Mouse (Mus musculus) gastrocnemius, postnatal 4 days (tissue): ENCODE results near the gene Smco2. TPM values are rescaled to one million over a fixed set of nuclear protein-coding genes. Genes with fewer than 3 reads are reported as not detected.
A peak's percentile ranks its signal among the peaks of the same experiment; 100 is the strongest.

ENCODE experiments used
- DNase-seq, 2 experiments: peaks; one replicate each; pipeline ENCODE4 v3.0.0; 2021 to 2022; ENCODE audit warnings: low spot score in 2 of 2, mixed read lengths in 2 of 2
- long read RNA-seq, 2 experiments: library from polyadenylated mRNA; stranded (forward); transcript quantifications; one replicate each; pipeline ENCODE4 v2.0.0; 2021
- total RNA-seq, 2 experiments: library from RNA; stranded (reverse); gene quantifications; 2 replicates each; pipeline ENCODE4 v1.2.3; 2021

Smco2 gene
- total RNA-seq: not detected
- long read RNA-seq, experiment 1: 0 reads
- long read RNA-seq, experiment 2: 0 reads

DNA sequence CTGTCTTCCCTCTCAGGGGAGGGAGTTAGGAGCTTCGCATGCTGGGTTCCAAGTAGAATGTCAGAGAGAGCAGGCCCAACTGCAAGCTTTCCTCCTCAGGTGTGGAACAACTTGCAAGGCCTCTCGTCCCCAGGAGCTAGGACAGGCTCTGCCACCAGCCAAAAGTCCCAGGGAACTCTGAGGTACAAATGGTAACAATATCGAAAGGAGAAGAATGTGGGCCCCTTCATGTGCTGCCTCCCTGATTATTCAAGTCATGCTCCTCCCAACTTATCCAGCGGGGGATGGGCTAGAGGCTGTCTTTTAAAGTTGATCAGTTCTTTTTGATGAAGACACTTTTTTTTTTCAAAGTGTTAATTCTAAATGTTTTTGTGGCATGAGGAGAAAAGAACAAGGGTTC is at the start of gene Smco2:
Smco2 (plus strand) TSS at position 55 of the 400 bp plus-strand sequence.
- no peak for DNase-seq

DNA sequence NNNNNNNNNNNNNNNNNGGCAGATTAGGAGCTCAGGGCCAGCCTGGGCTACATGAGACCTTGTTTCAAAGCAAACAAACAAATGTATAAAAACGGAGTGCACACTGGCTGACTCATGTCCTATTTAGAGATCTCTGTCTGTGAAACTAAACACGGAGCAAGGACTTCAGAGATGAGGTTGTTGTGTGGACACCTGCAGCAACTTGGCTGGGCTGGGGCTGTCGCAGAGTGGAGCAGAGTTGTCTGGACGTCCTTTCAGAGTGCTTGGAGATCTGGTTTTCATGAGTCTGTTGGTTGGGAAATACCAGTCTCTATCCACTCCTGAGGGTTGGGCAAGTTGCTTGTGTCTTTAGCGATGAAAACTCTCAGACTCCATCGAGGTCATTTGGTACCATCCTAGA is 39.9 kb upstream of the Smco2 start:
- no peak for DNase-seq

DNA sequence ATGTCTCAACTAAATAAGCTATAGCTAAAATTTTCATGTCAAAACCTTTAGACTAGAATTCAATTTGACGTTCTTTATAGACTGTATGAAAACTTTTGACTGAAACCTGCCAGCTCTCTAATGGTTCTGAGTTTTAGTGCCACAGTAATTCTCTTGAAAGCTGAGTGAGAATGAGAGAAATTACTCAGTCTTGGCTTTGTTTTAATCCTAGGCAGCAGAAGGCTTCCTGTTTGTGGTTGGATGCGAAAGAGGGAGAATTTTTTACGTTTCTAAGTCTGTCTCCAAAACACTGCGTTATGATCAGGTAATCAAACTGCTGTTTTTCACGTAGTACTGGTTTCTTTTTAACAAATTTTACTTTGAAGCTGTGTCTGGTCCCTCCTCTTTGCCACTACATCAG is 36.9 kb upstream of the Smco2 start:
- no peak for DNase-seq

DNA sequence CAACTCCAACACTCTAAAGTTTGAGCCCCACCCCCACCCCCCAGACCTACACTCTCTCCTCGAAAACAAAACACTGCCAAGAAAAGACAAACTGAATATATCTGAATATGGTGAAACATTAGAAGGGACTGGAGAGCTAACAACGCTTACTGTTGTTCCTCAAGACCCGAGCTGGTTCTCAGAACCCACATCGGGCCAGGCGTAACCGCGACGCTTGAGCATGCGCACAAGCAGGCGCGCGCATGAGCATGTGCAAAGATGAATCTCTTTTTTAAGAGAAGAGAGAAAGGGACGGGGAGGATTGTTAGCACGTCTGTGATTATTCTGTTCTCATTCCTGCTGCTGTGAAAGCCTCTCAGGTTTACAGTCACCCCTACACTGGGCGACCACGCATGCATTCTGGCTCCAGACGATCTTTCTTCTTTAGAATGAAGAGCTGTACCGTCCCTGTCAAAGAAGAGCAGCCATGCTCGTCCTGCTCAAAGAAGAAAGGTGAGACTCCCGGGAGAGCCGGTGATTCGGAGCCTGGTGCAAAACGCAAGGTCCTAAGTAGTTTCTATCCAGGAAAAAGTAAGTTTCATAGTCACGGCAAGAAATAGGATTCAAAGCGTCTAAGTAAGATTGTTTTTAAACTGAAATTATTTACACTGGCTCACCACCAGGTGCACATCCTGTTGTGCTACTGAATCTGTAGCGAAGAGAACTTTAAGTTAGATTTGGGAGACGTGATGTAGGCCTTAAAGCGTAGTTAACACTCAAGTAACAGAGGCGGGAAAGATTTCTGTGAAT is 29.5 kb upstream of the Smco2 start:
- DNase-seq: no peak

DNA sequence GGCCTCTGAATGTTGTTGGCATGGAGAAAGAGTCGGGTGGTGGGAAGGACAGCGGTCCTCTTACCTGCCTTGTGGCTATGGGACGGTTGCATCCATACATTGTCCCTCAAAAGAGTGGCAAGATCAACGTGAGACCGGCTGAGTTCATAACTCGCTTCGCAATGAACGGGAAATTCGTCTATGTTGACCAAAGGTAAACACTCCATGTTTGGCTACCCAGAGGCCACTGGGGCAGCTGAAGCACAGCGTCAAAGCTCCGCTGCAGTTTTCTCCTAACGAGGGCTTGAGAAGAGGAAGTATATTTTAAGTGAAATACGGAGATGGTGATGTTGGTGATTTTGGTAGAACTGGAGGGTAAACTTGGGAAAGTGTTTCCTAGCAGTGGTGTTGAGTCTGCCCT is 27.9 kb upstream of the Smco2 start:
- DNase-seq: no peak

DNA sequence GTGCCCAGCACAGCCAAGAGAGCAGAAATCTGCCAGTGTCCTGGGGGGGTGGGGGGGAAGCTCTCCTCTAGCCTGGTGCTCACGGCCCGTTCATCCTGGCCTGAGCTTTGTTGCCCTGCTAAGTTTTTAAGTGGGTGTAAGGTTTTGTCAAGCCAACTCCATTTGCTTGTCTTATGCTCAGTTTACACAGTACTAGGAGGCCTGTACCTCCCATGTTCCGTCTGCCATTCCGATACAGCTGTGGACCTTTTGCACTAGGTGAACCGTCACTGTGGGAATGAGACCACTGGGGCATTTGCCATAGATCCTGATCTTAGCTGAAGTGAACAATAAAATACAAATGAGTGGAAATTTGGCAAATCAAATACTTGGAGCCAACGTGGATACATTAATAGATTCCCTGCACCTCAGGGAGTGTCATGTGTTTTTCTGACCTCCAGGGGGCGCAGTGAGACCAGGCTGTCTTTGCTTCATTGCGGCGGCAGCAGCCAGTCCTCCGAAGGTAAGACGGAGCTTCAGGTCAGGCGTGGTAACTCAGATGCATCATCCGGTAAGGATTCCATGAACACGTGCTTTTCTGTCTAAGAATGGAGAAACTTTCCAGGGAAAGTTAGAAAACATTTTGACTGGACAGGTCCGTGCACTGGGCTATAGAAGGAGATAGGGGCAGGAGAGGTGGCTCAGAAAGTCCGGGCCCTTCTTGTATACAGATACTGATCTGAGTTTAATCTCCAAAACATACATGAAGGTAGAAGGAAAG is 25.0 kb upstream of the Smco2 start:
- peak; percentile 48 to 56 for DNase-seq

DNA sequence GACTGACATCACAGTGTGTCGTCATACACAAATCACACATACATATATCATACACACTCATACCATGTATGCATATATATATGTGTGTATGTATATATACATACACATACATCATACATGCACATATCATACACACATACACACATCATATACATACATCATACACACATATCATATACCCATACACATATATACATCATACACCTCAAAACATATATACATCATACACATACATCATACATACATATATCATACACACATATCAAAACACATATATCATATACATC is 24.5 kb upstream of the Smco2 start:
- no peak for DNase-seq

DNA sequence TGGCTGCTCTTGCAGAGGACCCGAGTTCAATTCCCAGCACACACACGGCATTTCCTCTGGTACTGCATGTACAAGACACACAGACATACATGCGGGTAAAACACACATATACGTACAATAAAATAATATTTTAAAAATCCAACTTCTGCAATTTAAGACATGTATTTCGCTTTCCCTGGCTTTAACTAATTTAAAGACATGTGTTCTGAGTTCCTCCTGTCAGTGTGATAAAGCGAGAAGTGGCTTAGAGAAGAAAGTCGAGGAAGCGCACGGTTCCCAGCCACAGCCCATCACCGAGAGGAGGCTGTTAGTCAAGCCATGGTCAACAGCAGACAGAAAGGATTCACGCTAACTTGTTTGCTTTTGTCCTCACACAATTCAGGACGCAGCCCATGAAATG is 18.6 kb upstream of the Smco2 start:
- no peak for DNase-seq

DNA sequence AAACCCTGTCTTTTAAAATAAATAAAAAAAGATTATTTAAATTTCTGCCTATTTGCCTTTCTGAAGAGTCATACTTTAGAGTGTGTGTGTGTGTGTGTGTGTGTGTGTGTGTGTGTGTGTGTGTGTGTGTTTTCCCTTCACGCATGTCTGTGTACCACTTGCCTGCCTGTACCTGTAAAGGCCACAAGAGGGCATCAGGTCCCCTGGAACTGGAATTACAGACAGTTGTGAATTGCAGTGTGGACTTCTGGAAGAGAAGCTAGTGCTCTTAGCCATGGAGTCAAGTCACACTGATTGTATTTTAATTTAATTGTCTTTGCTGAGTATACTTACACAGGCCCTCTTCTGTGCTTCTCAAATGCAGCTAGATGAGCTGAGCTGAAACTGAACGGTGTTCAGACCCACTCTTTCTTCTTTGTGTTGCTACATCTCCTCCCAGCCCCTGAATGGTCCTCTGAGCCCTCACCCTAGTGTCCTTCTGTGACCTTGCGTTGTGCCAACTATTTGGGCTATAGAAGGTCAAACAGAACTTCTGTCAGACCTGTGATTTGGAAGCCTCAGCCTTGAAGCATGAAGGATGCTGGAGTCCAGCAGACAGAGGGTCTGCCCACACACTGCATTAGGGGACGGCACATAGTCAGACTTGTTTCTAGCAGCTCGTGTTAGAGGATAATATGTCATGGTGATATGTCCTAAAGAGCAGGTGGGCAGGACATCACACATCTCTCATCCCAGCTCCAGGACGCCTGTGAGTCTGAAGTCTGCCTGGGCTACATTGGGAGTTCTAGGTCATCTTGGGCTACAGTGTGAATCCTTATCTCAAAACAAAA is 16.2 kb upstream of the Smco2 start:
- DNase-seq: peak in 1 of 2 experiments; percentile 24

DNA sequence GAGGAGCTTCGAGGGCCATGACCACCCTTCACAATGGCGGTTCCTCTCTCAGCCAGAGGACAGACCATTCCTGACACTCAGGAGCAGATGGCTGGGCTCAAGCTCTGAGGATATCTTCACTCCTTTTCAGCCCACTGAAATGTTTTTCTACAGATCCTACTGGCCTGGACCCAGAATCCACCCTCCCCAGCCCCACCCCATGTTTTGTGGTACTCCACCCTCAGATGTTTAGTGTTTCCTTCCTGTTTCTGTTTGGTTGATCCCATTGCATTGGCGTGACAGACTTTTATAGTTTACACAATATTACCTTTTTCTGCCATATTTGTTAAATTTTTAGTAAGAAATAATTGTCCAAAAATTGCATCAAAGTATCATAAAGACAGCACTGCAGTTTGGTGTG is 15.6 kb upstream of the Smco2 start:
- DNase-seq: no peak

DNA sequence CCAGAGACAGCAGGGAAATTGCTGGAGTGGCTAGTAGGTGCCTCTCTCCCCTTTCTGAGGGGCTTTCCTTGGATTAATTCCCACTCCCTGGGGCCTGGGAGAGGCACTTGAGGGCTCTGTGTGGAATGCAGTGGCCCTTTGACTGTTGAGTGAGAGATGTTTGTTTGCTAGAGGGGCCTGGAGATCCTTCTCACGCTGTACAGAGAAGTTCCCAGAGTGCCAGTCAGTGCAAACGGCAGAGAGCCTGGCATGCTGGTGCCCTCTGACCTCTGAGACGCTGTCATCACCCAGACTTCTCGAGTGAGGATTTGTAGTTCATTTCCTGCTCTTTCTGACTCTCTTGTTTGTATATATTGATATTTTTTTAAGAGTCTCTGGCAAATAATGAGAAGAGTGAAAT is 14.1 kb upstream of the Smco2 start:
- no peak for DNase-seq

DNA sequence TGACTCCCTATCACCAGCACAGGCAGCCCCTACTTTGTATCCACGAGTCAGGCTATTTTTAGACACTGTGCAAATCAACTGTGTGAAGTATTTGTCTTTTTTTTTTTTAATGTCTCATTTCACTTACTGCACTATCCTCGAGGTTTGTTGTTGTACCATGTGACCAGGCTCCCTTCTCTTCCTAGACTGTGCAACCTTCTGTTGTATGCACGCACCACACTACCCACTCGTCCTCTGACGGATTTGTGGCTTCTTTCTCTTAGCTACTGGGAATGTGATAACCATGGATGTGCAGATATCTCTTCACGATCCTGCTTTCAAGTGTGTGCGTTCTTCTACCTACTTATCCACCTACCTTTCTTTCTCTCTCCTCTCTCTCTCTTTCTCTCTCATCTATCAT is 12.6 kb upstream of the Smco2 start:
- DNase-seq: no peak

DNA sequence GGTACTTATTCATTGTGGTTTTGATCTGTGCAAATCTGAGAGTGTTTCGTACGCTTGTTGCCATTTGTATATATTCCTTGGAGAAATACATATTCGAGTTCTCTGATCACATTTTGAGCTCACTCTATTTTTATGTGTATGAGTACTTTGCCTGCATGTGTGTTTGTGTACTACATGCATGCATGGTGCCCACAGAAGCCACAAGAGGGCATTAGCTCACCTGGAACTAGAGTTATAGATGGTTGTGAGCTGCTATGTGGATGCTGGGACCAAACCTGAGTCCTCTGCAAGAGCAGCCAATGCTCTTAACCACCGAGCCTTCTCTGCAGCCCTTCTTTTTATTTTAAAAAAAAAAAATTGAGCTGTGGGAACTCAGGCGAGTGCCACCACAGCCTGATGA is 11.5 kb upstream of the Smco2 start:
- no peak for DNase-seq

DNA sequence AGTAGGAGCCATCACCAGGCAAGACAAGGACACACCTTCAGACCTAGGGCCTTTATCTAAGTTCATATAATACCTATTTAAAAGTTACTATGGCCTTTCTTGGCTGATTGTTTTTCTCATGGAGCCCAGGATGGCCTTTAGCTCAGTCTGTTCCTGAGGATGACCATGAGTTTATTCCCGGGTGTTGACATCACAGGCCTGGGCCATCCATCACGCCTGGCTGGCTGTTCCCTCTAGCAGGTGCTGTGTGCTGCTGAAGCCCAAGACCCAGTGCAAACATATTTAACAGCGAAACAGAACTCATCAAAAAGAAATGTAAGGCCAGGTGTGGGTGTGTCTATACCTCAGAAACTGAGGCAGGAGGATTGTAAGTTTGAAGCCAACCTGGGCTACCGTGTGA is 11.0 kb upstream of the Smco2 start:
- no peak for DNase-seq

DNA sequence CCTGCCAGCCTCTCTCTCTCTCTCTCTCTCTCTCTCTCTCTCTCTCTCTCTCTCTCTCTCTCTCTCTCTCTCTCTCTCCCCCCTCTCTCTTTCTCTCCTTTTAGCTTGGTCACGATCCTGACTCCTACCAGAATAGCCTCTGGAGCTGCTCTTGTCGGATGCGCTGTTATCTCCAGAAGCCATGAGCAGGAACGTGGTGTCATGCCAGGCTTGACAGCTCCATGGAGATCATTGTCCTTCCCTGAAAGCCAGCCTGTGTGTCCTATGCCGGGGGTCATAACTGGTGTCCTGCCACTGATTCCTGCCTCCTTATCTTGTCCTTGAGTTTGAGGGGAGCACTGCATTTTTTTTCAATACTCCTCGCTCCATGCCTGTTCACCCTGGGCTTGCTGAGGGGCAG is 5.0 kb upstream of the Smco2 start:
- DNase-seq: no peak

DNA sequence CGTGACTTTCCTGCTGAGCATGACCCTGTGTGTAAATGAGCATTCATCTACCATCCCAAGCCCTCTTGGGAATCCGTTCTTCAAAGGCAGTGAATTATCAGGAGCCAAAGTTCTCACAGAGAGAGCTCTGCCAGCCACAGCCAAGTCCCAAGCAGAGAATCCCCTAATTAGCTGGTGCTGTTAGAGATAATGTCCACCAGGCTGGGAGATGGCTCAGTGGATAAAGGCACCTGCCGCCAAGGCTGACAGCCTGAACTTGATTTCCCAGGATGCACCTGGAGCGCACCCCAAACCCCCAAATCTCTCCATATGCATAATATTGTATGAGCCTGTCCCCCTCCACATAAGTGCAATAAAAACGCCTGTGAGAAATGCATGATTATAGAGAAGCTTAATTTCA is 4.6 kb upstream of the Smco2 start:
- DNase-seq: no peak

DNA sequence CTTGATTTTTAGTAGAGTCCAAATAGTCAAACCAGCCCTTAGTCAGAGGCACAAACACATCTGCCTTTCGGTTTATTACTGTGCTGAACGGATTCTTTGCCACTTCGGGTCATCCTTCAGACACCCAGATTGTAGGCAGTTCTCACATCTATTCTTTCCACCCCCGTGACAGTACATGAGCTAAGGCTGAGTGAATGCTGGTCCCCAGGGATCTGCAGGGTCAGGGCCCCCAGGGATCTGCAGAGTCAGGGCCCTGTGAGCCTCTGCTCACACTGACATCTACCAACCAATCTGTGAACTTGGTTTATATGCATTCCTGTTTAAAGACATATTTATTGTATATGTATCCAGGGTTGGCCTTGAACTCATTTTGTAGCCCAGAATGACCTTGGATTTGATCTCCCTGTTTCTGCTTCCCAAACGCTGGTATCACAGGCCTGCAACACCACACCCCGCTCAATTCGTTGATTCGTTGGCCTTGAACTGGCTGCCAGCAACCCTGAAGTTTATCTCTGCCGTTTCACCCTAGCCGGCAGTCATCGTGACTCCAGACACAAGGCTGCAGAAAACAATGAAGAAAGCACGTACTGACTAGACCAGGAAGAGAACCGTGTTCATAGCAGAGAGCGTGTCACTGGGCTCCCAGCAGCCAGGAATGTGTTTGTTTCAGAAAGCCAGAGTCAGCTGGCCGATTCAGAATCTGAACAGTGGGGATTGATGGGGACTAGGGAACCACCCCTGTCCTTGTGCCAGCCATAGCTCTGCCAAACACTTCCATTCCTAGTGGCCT is 3.7 kb upstream of the Smco2 start:
- peak in 1 of 2 experiments; percentile 23 for DNase-seq

DNA sequence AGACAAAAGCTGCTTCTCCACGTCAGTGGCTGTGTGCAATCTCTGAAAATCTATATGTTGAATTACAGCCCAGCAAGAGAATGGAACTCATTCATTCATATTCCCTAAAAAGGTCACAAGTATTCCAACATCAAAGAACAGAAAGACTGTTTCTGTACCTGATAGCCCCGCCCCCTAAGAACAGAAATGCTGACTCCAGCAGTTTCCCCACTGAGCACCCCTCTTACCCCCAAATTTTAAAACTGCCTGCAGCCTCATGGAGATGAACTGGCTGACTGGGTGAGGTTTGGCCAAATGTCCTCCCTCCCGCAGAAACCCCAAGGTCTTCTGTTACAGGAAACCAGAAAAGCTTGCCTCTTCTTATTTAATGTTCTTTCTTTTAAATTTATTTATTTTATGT is 2.5 kb upstream of the Smco2 start:
- DNase-seq: no peak

DNA sequence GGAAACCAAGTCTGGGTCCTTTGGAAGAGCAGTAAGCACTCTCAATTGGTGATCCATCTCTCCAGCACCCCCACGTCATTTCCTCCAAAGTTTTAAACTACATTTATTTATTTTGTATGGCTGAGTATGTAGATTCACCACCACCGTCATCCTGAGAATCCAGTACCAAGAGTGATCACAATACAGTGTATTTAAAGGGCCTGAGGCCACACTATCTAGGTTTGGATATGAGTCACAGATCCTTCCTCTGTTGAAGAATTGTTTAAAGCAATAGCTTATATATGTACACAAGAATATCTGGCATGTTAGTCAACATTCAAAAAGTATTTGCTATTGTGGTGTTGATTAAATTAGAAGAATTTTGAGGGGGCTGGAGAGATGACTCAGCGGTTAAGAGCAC is 1.6 kb upstream of the Smco2 start:
- no peak for DNase-seq

DNA sequence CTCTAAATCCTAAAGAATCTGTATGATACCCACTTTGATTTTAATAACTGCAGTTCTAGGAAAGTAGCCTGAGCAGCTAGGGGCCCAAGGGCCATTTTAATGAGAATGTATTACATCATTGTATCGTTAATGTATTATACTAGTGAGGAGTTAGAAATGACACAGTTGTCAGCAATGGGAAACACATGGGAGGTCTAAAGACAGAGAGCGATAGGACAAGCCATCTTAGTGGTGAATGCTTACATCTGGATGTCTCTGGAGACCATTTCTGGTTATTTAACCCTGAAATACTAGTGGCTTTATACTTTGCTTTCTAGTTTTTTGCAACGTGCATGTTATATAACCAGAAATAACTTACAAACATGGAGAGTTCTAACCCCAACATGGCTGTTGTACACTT is 2.0 kb downstream of the Smco2 start:
- no peak for DNase-seq

DNA sequence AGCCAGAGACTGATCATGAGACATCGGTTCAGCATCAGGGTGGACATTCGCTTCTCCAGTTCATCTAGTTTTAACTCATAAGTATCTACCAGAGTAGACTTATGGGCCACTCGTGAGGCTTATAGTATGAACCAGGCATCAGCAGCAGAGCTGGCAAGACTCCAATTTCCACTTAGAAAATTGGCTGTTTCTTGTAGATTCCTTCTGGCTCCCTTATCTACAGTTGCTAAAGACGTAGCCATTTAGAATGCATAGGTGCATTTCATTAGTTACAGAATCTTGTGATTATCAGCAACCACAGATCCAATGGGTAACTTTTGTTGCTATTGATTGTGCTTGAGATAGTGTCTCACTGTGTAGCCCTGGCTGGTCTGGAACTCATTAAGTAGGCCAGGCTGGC is 2.8 kb downstream of the Smco2 start:
- DNase-seq: no peak
